Mouse (Mus musculus) inflammation-experienced regulatory T-cells, adult 16 weeks (primary cell): ENCODE measurements around the gene Nhs. TPM values are rescaled to one million over a fixed set of nuclear protein-coding genes. Genes with fewer than 3 reads are reported as not detected.

Experiments used
- polyA plus RNA-seq: library from polyadenylated mRNA; unstranded; fragments of 100-300 nt; shearing (Covaris generic); gene quantifications from one replicate; pipeline ENCODE4 v1.2.1, GENCODE M21; 2017

The Nhs gene
- not detected for polyA plus RNA-seq

DNA sequence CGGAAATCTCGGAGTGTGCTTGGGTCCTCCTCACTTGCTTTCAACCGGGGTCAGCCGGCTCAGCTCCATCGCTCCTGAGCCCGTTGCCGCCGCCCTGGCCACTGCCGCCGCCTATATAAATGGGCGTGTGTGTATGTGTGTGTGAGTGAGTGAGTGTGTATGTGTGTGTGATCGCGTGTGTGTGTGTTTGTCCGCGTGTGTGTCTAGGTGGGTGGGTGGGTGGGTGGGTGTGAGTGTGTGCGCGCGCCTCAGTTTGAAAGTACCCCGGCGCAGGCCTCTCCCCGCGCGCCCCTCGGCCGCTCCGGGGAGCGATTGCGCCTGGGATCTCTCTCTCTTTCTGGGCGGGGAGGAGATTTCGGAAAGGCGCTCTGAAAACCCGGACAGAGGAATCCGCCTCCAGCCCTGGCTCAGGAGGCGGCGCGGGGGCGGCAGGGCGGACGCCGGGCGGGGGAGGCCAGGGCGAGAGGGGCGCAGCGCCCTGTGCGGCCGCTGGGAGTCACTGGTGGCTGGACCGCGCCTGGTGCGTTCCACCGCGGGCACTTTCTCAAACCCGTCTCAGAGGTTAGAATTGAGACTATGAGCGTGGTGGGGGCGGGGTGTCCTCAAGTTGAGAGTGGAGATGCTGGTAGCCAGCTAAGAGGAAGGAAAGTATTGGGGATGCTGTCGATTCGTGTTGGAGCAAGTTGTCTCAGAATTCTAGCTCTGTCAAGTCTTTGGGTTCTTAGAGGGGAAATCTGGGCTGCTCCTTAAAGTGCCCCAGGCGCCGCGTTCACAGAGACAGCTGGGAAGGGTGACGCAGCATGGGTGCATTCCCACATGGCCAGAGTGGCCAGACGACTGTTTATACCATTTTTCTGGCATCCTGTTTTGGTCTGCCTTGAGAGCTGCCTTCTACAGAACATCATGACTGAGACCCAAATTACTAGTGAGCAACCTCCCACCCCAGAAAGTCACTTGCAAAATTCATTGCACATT lies at the start of gene Nhs:
TSS of gene Nhs (minus strand) at position 94 of the 975 bp plus-strand sequence.

